In the genomic region with DNA sequence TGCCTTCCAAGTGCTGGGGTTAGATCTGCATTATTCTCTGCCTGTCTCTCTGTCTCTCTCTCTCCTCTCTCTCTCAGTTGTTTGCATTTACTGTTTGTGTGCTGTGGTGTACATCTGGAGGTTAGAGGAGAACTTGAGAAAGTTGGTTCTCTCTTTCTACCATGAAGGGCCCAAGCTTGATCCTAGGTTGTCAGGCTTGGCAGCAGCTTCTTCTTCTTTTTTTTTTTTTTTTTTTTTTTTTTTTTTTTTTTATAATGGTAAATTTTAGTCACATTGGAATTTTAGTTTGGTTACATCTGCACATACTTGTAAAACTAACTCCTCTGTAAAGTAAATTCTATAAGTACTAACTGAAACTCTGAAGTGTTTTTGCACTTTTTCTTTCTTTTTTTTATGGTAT, we compare ENCODE assay signal across 33 mouse cellular contexts.
"Had no signal": no experiment of that assay in that cellular context is flagged by ENCODE, and none has a peak within 500 bp of the region (broad histone marks: within the 10 kb centered on the region; RNA-seq: fewer than 3 reads in every experiment).

No protein-coding gene starts in this region.

- ATAC-seq: liver, embryonic 12.5 days; liver, postnatal 0 days; lung, postnatal 0 days; midbrain, embryonic 13.5 days; midbrain, embryonic 15.5 days; midbrain, embryonic 16.5 days had no signal

- H3K4me3 ChIP-seq: limb, embryonic 10.5 days; limb, embryonic 12.5 days; limb, embryonic 13.5 days; limb, embryonic 15.5 days; liver, embryonic 12.5 days; liver, embryonic 13.5 days; liver, embryonic 15.5 days; lung, embryonic 15.5 days; megakaryocyte, embryonic 14.5 days; midbrain, embryonic 10.5 days; midbrain, embryonic 12.5 days; midbrain, embryonic 13.5 days; midbrain, embryonic 15.5 days; myocyte; neural tube, embryonic 12.5 days; neural tube, embryonic 13.5 days had no signal

- DNase-seq: left cerebral cortex, postnatal 4 days; liver; liver, embryonic 13.5 days; liver, postnatal 0 days; lung, adult 18-20 months; lung, adult 2 months; lung, embryonic 14.5 days; lung, postnatal 10 days; lung, postnatal 14 days; lung, postnatal 36 days; lung, postnatal 4 days; midbrain, embryonic 14.5 days had no signal

- H3K9ac ChIP-seq: limb, embryonic 12.5 days; limb, embryonic 13.5 days; limb, embryonic 15.5 days; liver, embryonic 12.5 days; liver, embryonic 13.5 days; liver, embryonic 14.5 days; liver, embryonic 15.5 days; liver, postnatal 0 days; lung, embryonic 14.5 days; lung, embryonic 15.5 days; midbrain, embryonic 12.5 days; midbrain, embryonic 13.5 days; midbrain, embryonic 15.5 days; neural tube, embryonic 12.5 days; neural tube, embryonic 13.5 days had no signal

- H3K4me2 ChIP-seq: limb, embryonic 12.5 days; limb, embryonic 13.5 days; limb, embryonic 15.5 days; liver, embryonic 11.5 days; liver, embryonic 12.5 days; liver, embryonic 13.5 days; liver, embryonic 15.5 days; lung, embryonic 14.5 days; lung, embryonic 15.5 days; midbrain, embryonic 11.5 days; midbrain, embryonic 12.5 days; midbrain, embryonic 13.5 days; midbrain, embryonic 15.5 days; neural tube, embryonic 12.5 days; neural tube, embryonic 13.5 days had no signal

- H3K27me3 ChIP-seq: limb, embryonic 12.5 days; limb, embryonic 13.5 days; limb, embryonic 15.5 days; liver, embryonic 12.5 days; liver, embryonic 13.5 days; liver, embryonic 15.5 days; lung, embryonic 15.5 days; megakaryocyte, embryonic 14.5 days; midbrain, embryonic 12.5 days; midbrain, embryonic 13.5 days; midbrain, embryonic 15.5 days; neural tube, embryonic 12.5 days; neural tube, embryonic 13.5 days had no signal

- H3K36me3 ChIP-seq: limb, embryonic 10.5 days; limb, embryonic 12.5 days; limb, embryonic 13.5 days; limb, embryonic 15.5 days; liver, embryonic 12.5 days; liver, embryonic 13.5 days; liver, embryonic 15.5 days; lung, embryonic 15.5 days; midbrain, embryonic 10.5 days; midbrain, embryonic 12.5 days; midbrain, embryonic 13.5 days; midbrain, embryonic 15.5 days; neural tube, embryonic 12.5 days; neural tube, embryonic 13.5 days had no signal

- H3K27ac ChIP-seq: limb, embryonic 10.5 days; limb, embryonic 12.5 days; limb, embryonic 13.5 days; limb, embryonic 15.5 days; liver, embryonic 12.5 days; liver, embryonic 13.5 days; liver, embryonic 14.5 days; liver, embryonic 15.5 days; lung, embryonic 15.5 days; macrophage; midbrain, embryonic 10.5 days; midbrain, embryonic 12.5 days; midbrain, embryonic 13.5 days; midbrain, embryonic 15.5 days; neural tube, embryonic 12.5 days; neural tube, embryonic 13.5 days had no signal

- H3K9me3 ChIP-seq: limb, embryonic 10.5 days; limb, embryonic 12.5 days; limb, embryonic 13.5 days; limb, embryonic 15.5 days; liver, embryonic 12.5 days; liver, embryonic 13.5 days; liver, embryonic 15.5 days; lung, embryonic 15.5 days; midbrain, embryonic 10.5 days; midbrain, embryonic 12.5 days; midbrain, embryonic 13.5 days; midbrain, embryonic 15.5 days; neural tube, embryonic 12.5 days; neural tube, embryonic 13.5 days had no signal

- H3K4me1 ChIP-seq: limb, embryonic 15.5 days had no signal
